Mouse (Mus musculus): ENCODE results near the gene Cfap46.
A peak's percentile ranks its signal among the peaks of the same experiment; 100 is the strongest.

Cfap46 gene

DNA sequence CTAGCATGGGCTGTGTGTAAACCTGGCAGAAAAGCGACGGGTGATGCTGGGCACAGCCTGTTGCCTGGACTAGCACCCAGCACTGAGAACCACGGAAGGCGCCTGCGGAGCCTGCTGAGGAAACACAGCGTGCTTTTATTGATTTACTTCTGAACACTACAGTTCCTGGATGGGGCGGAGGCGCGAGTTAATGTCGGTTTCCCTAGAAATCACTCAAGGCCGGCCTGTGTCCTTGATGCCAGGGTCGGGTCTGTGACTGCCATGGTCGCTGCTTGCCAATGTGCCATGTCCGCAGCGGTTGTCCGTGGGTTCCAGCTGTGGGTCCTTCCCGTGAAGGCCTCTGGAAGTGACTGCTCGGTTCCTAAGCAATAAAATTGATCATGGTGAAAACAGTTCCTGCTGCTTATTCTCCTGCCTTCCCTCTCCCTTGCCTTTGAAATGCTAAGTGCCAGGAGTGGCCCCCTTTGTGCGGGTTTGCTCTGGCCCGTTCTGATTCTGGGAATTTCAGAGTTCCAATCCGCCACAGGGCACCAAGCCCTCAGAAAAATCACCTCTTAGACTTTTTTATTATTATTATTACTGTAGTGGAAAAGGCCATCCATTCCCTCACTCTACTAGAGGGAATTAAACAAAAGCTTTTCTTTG lies 104.2 kb downstream of the Cfap46 start:
- no peak for DNase-seq

DNA sequence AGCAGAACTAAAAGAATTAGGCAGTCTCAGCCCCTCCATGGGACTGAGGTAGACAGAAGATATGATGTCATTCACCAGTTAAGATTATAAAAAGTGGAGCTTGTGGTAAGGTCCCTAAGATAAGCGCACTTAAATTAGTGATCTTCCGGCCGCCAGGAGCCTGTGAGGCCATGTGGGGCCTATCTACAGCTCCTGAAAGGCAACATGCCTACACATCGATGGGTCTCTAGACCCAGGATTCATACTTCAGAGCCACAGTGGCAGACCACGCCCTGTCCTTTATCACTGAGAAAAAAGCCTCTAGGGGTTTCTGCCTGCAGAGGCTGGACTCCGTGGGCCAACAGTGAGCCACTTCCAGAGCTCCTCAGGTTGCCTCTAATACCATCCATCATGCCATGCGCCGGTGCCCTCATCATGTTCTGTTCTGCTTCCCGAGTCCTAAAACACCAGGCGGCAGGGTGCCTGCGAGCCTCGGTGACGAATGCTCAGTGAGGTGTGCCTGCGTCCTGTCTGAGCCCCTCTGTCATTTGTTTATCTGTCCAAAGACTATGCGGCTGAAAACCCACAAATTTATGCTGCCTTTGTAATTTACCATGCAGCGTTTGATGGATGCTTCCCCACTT lies 107.4 kb downstream of the Cfap46 start:
- no peak for DNase-seq

DNA sequence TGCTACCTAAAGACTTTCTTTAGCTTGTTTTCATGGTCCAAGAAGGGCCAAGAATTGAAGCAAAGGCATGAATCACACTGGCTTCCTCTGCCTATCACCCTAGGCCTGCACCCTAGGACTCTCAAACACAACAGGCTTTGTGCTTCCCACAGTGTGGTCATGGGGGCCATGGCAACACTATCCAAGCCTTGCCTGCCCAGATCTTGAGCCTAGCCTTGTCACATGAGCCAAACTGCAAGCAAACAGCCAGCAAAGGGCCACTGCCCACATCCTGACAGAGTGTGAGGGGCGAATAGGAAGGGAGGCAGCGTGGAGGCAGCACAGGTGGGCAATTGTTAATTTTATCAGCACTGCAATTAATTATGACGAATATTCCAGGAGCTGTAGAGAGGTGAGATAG lies 111.0 kb downstream of the Cfap46 start:
- DNase-seq: peak in 1 of 2 experiments; percentile 12

DNA sequence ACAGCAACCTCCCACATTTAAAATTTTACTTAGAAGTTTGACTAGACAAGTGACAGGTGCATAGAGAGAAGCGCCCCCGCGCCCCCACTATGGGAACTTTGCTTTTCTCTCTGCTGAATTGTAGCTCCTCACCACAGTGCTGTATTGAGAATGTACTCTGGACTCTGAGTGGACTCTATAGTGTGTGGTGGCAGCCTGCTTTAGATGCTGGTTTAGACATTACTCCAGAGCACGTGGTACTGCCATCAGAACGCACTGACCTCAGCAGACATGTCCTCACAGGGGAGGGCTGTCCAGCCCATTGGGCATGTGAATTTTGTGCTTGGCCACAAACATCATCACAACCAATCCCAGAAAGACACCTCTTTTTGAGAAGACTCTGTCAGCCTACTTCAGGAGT lies 112.8 kb downstream of the Cfap46 start:
- no peak for DNase-seq

DNA sequence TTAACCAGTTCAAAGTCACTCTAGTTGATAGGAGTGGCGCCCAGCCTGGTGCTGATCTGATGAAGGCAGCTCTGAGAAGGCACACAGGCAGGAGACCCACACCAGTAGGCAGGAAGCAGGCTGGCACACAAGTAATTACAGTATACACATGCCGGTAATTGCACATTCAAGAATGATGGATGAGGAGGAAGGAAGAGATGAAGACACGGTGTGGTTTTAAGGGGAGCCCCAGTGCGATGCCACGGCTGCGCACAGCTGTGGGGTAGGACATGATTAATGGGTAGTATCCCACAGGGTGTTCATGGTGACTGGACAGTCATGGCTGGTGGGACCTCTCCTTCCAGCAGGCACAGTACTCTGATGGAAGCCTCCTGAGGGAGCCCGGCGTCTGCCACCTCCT lies 117.1 kb downstream of the Cfap46 start:
- no peak for DNase-seq

DNA sequence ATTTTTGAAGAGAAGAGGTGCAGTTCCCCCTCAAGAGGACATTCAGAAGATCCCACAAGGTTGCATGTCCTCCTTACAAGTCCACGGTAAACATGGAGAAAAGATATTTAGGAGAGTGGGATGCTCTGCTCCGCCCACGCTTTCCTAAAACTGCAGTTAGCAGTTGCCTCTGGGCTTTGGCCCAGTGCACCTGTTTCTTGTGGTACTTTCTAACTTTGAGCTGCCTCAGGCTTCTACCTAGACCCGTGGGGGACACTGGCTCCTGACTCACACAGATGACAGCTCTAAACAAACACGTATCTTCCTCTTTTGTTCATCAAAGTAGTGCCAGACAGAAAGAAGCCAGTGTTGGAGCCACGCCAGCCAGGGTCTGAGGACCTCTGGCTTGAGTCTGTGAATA lies 117.6 kb downstream of the Cfap46 start:
- DNase-seq: no peak

DNA sequence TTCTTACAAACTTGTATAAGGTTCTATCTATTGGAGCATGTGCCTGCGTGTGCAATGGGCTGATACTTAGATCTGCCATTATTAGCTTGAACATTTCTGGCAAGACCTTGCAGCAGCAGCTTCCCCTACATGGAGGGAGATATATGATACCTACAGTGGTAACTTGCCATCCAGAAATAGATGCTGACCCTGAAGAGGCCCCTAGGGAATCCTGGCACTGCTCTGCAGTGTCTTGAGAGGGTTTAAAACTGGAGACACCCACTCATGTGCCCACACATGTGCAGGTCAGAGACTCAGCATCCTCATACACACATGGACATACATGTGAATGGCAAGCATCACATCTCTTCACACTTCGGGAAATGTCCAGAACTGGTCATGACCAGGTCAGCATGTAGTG lies 119.5 kb downstream of the Cfap46 start:
- DNase-seq: no peak

DNA sequence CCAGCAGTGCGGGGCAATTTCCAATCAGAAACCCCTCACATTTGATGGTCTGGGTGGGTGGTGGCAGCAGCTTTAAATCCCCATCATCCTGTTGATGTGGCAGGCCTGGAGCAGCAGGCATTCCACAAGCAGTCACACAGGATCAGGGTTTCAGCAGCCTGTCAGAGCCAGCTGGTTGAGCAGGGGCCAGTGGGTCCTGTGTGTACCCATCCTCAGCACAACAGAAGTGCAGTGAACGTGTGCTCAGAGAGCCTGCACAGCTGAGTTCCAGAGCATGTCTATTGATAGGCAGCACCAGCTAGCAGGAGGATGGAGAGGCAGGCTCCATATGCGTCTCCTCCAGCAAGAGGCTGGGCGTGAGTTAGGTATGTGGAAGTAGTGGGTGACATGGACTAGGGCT lies 120.2 kb downstream of the Cfap46 start:
- no peak for DNase-seq

DNA sequence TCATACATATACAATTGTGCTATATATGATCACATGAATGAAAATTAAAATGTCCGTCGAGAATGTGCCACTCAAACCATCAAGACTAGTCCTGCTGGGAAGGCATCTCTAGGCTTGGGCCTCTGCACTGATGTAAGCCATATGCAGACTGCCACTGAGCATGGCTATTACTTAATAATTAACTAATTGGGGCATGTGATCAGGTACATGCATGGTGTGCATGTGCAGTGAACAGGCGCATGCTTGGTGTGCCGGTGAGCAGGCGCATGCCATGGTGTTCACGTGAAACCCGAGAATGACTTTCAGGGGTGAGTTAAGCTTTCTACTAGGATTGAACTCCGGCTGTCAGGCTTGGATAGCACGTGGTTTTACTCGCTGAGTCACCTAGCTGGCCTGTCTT lies 124.0 kb downstream of the Cfap46 start:
- DNase-seq: no peak

DNA sequence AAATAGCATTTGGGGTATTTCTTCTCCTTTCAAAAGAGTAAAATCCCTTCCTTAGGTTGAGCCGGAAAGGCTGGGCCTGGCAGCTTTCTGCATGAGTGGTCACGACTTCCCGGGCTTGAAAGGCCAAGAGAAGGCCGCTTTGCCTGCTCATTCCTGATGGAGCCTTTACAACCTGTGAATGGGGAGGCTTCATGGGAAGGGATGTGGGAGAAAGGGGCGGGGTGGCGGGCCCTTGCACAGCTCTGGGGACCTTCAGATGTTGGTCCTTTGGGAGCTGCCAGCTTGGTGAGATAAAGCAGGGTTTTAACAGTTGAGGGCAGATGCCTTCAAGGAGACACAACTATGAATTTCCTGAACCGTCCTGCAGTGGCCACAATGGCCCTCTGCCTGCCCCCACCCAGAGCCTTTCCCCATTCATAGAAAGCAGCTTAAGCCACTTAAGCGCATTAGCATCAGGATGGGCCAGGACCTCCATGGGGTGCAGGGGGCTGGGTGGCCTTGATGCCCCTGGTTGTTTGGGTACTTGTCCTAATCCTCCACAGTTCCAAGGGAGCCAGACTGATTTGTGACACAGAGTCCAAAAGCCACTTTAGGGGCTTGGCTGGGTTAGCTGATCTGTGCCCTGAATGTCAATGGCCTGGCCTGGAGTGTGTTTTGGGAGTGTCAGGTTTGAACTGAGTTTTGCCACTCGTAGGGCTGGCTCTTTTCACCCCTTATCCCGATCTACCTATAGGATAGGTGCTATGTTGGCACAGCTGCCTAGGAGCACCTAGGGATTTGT lies 126.7 kb downstream of the Cfap46 start:
- no peak for DNase-seq

DNA sequence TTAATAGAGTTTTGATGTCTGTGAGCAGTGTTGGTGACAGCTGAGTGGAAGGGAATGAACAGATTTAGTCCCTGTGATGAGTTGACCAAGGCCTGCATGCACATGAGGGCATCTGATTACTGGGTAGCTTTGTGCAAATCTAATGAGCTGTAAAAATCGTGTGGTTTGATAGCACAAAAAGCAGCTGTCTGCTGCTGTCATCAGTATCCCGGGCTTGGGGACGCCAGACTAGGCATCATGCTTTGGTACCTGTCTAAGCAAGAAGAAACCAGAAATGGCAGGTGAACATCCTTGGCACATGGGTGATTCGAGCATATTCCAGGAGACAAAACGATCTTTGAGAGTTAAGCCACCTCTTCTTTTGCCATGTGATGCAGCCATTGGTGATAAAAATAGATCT lies 127.3 kb downstream of the Cfap46 start:
- no peak for DNase-seq

DNA sequence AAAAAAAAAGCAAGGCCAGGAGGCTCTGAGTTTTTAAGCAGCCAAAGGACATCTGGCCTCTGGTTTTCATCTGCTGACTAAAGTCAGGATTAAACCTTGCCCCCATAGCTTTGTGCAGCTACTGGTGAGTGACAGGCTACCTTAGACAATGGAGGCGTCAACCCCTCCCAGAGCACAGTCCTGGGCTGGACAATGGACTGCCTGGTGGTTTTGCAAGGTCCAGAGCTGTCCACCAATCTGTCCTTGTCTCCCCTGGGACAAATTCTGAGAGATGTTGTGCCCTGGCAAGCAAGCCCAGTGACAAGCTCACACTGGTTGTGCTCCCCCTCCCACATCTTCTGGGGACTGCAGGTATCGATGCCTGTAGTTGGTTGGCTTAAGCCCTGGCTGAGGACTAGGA lies 132.1 kb downstream of the Cfap46 start:
- DNase-seq: no peak

Data from lung, adult 18-20 months (tissue).